Mouse (Mus musculus) heart, adult 2 months (tissue): ENCODE measurements around the gene Kcnc3.

Source experiments
- CTCF ChIP-seq: fragments of 200-600 bp; IDR thresholded peaks from 2 replicates; pipeline ENCODE4 v1.8.1; 2022; ENCODE audit warnings: antibody characterized with exemption, mild to moderate bottlenecking, moderate library complexity
- EP300 ChIP-seq: fragments of 200-500 bp; IDR thresholded peaks from 2 replicates; pipeline ENCODE4 v1.6.1; 2011; ENCODE audit warnings: low read depth, low read length, control low read depth; ENCODE audit not compliant: insufficient read depth
- POLR2A ChIP-seq: fragments of 200-500 bp; IDR thresholded peaks from 2 replicates; pipeline ENCODE4 v1.6.1; 2011; ENCODE audit warnings: mild to moderate bottlenecking, low read depth, low read length, control low read depth; ENCODE audit not compliant: insufficient read depth

DNA sequence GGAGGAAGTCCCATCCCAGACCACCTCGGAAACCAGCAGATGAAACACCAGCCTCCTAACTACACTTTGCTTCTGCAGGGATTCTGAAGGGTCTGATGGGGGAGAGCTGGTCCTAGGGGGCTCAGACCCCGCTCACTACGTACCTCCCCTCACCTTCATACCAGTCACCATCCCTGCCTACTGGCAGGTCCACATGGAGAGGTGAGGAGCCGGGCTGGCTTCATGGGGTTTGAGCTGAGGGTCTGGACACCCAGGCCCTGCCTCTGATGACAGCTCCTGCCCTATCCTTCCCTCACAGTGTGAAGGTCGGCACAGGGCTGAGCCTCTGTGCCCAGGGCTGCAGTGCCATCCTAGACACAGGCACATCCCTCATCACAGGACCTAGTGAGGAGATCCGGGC lies 5.5 kb upstream of the Kcnc3 start:
- TF ChIP-seq CTCF, result no peak
- TF ChIP-seq POLR2A, result no peak
- no peak for TF ChIP-seq EP300
